Mouse (Mus musculus) embryo, embryonic 11.5 days (tissue): ENCODE measurements around the gene H2afb3.
"Not testable (repeated sequence)": the region's sequence is repeated elsewhere in the genome, so short reads cannot be mapped to it uniquely, and the experiment has no call there.

Source experiments
- DNase-seq: peaks from one replicate; pipeline ENCODE4 v3.0.0-alpha.2; 2012; ENCODE audit warnings: low read depth, low spot score

H2afb3 gene

DNA sequence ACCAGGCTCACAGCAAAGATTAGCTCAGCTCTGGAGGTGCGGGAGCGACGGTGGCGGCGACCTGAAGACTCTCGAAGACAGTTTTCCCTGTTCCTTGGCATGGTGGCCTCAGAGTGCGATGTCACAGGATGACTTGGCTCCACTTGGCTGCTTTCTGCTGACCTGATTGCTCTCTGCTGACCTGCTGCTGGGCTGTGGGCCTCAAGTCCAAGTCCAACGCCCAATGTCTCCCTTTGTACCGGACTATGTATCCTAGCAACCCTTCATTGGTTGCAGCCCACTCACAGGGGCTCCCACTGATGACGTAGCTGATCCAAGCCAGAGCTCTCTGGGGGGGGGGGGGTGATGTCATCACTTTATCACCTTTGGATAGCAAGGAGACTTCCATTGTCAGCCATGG lies at the start of gene H2afb3:
Gene H2afb3 (minus strand): TSS at position 101 of the 400 bp plus-strand sequence.
- not testable (repeated sequence) for DNase-seq

DNA sequence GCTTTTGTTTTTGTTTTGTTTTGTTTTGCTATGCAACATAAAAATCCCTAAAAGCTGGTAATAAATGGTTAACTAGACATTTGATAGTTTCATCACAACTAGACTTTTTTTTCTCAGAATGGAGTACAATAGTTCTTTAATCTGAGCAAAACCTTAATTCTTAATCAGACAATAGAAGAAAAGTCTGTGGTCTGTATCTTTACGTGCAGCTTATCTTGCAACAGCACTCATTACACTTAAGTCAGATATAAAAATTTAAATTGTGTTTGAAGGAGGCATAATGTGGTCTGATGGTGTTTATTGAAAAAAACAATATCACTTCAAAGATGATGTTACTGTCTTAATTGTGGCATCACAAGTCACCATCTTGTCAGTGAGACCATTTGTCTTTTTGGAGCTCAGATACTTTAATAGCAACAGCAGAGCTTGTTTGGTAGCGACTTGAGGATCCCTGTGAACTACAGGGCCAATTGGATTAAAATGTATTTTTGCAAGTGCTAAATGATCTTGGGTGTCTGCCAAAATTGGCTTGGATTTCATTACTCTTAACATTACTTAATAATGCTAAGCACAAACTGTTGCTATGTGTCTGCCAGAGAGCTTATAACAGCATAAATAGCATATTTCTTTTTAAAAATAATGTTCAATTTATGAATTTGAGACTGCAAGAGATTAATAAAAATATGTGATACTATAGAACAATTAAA lies 11.3 kb downstream of the H2afb3 start:
- no peak for DNase-seq

DNA sequence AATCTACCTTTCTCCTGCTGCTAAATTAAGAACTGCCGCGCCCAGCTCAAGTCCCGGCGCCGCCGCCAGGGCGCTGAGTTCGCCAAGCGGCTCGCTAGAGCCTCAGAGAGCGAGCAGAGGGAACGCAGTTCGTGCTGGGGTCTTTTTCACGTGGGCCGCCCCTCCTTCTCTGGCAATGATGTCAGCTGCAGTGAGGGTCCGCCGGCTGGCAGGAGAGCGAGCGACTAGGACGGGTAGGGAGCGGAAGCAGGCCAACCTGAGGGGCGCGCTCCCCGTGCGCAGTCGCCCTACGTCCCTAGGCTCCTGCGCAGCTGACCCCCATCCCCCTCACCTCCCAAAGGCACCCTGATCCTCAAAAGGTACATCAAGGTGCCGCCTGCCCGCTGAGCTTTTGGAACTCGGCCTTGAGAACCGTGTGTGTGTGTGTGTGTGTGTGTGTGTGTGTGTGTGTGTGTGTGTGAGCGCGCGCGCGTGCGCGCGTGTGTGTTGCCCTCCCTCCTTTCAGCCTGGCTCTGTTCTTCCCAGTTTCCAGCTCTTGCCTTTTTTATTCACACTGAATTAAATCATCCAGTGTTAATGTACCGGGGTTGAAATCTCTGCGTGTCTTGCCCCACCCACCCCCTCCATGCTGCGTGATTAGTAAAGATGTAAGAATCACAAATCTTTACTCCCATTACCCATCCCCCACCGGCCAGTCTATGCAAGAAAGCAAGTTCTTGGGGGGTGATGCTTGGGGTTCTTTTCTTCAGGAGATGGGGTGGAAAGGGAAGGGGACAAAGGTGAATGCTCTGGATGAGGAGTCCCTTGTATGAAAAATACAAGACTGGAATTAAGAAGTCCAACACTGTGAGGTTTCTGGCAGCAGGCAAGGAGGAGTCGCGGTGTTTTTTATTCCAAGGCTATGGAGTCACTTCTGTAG lies 19.8 kb downstream of the H2afb3 start:
- peak; percentile 49 for DNase-seq

DNA sequence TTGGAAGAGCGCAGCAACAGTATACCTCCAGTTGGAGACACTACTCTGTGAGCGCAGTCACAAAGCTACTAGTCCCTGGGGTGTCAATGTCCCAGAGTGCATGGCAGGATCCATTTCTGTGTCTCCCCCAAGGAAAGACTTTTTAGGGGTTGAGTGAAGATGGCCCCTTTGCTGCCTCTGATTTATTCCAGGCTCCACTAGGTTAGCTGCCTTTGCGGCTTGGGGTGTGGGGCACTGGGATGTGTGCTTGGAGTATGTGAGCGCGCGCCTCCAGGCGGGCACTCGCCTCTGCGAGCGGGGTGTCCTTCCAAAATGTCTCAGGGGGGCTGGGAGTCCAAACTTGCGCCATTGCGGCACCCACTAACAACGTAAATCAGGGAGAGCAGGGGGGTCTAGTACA lies 21.2 kb downstream of the H2afb3 start:
- no peak for DNase-seq

DNA sequence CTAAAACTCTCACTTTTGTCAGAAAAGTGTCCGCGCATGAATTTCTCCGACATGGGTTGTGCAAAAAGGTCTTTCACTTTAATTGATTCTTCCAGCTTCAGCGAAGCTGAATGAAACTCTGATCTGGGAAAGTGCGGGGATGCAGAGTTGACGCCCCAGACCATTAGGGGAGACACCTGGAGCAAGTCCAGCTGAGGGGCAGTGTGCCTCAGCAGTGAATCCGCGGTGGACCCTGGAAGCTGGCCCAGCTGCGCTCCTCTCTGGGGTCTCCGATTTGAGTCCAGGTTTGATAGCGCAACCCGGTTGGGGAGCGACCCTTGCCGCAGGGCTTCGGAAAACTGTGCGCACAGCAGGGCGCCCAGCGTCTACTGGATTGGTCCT lies 22.0 kb downstream of the H2afb3 start:
- no peak for DNase-seq

DNA sequence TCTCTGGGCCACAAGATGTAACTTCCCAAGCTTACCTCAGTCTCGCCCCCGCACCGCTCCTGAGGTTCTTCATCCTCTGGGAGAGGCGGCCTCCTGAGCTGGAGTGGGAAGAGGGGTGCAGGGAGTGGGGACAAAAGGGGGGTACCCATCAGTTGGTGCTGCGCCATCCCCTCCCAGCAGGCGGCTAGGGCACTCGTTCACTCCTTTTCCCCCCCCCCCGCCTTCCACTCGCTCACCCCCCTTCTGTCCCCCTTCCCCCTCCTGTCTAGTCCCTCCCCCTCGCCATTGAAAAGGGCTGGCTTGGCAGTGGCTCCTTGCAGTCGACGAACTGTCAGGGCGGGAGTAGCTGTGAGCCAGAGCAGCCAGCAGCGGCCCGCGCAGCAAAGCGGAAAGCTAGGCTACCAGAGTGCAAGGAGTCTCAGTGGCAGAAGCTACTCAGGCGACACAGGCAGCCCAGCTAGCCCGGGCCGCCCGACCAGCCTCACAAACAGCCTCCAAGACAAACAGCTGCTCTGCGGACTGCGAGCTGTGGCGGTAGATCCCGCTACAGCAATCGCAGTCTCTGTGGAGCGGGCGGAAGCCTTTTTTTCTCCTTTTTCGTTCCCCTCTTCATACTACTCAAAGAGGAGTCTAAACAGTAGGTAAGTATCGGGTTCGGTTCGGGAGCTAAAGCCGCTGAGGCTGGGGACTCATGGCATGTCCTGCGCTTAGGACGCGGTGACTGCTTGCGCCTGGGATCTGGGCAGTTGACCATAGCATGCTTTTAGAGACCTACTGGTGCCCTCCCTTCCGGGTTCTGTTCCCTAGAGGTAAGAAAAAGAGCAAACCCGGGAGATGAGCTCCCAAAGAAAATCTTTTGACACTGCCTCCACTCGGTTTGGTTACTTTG lies 22.6 kb downstream of the H2afb3 start, which contains the start of gene Pcdh11x:
Gene Pcdh11x (plus strand): TSS at position 249 of the 889 bp plus-strand sequence.
- no peak for DNase-seq

DNA sequence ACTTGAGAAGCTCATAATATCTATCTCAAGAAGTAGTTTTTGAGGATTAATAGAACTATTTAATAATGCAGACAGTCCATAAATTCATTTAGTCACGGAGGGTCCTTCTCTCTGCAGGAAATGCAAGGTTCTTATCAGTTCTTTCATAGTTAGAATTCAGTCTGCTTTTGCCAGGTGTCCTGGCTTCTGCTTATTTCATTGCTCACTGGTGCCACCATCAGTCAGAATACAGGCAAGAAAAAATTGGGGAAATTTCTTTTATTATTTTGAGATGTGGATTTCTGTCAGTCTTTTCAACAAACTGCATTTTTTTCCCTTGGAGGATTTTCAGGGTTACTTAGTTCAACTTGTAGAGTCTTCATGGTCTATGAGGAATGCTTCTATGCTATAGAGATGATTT lies 25.4 kb downstream of the H2afb3 start:
- no peak for DNase-seq

DNA sequence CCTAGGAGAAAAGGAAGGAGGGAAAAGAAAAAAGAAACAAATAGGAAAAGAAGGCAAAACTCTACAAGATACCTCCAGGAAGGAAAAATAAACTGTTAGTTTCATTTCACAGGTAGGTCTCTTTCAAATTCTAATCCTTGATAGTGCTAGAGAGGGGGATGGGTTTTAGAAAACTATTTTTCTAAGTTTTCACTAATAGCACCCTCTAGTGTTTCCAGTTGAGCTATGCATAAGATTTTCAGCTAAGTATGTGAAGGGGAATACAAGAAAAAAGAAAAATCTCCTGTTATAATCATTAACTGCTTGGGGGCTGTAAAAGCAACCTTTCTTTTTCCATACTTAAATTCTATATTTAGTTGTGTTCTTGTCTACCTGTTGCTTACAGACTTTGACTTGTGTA lies 27.4 kb downstream of the H2afb3 start:
- no peak for DNase-seq
